Mouse (Mus musculus) cerebellum, adult 11-12 months (tissue): ENCODE data around the gene Mcm9.

Source experiments
- DNase-seq: peaks from one replicate; pipeline ENCODE4 v3.0.0; 2022

Mcm9 gene

DNA sequence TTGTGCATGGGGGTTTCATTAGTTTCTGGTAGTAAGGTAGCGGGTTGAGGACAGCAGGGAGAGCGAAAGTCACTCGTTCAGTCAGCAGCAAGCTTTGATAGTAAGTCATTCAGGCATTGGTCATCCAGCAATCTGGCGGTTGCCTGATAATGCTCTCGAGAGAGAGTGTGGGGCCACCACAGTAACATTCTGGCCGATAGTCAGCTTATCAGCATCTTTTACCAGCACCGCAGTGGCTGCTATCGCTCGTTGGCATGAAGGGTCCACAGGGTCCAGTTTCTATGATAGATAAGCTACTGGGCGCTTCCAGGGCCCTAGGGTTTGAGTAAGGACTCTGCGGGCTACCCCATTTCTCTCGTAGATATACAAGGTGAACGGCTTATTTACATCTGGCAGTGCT, 136.3 kb downstream of the Mcm9 start:
- DNase-seq = no peak
